Mouse (Mus musculus) ovary, postnatal 36 days (tissue): ENCODE results near the gene Scfd2.
A peak's percentile ranks its signal among the peaks of the same experiment; 100 is the strongest.

ENCODE experiments used
- DNase-seq: peaks from one replicate; pipeline ENCODE4 v3.0.0; 2022; ENCODE audit warnings: low spot score, mixed read lengths

Scfd2 gene

DNA sequence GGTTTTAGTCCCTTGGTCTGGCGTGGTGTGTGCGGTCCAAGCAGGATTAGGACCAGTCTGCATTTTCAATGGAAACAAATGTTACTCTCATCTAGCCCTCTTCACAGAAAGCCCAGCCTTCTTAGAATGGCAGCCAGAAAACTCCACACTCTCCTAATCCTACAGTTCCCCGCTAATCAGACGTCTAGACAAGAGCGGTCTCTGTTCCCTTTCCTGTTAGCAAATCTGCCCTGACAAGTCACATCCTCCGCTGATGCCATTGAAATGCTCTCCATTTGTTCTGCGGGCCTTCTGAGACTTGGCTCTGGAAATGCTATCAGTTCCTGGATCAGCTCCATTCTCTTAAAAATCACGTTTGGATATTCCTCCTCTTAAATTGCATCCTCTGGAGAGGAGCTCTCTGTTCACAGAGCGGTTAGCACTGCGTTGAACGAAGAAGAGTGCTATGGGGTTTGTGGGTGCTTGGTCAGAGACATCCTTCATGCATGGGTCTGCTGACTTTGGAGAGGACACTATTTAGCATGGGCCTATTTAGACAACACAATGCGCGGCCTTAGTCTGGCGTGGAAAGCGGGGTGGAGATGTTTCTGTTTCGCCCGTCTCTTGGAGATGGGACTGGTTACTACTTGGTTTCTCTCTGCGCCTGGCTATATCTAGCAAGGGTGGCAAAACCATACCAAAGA lies 358.3 kb downstream of the Scfd2 start:
- no peak for DNase-seq

GRCm38 (mm10) chr5:74172208-74172607 lies 359.4 kb downstream of the Scfd2 start:
- no peak for DNase-seq

DNA sequence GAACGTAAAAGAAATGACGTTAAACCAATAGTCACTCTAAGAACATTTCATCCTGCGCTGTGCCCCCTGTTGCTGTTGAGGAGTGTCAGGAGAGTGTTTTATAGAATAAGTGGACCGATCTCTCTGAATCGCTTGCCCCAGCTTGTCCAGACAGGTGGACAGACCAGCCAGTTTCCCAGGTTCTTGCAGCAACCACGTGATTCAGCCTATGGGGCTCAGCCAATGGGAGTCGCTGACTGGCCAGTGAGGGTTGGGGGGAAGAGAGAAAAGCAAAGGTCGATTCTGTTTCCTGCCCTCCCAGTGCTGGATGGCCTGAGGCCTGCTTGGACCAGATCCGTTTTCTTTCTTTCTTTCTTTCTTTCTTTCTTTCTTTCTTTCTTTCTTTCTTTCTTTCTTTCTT lies 359.8 kb downstream of the Scfd2 start:
- no peak for DNase-seq

GRCm38 (mm10) chr5:74168085-74168484 lies 363.5 kb downstream of the Scfd2 start:
- no peak for DNase-seq

GRCm38 (mm10) chr5:74166642-74167041 lies 364.9 kb downstream of the Scfd2 start:
- no peak for DNase-seq

GRCm38 (mm10) chr5:74164547-74164946 lies 367.0 kb downstream of the Scfd2 start:
- no peak for DNase-seq

- DNase-seq = no peak
Observed at GRCm38 (mm10) chr5:74163141-74163540, 368.4 kb downstream of the Scfd2 start.

DNA sequence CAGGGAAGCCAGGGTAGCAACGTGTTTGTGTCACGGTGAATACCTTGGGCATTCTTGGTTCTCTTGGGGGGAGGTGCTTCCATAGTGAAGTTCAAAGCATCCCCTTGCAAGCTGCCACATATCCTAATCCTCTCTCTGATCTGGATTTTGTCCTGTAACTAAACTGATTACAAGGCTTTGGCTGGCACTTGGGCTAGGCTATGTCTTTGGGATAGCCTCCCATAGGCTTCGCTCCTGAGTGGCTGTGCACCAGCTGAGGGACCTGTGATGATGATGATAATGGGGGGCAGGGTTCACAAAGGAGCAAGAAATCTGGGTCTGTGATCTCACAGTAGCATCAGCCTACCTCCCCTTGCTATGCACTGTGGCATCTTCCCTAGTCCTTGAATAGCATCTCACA lies 369.5 kb downstream of the Scfd2 start:
- DNase-seq = no peak

DNA sequence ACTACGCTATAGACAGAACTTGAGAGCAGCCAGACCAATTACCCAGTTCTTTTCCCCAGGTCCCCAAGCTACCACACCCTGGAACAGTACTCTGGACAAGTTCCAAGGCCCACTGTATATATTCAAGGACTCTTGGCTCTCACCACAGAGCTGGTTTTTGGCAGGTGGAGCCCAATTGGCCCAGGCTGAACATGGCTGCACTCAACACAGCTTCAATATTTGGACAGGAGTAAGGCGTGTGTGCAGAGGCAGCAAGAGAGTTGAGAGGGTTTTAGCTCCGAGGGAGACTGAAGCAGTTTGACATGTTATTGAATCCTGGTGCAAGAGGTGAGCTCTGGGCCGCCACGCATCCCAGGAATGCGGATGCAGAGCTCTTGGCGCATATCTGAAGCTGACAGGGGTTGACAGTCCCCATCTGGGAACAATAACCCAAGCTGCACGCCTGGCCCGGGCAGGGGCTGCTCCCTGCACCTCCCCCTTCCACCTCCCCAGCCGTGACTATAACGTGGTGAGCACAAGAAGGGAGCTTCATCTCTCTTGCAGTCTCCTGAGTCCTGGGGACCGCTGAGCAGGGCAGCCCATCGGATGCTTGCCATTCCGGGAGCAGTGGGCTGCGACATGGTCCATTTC lies 370.1 kb downstream of the Scfd2 start:
- peak; percentile 17 for DNase-seq

DNA sequence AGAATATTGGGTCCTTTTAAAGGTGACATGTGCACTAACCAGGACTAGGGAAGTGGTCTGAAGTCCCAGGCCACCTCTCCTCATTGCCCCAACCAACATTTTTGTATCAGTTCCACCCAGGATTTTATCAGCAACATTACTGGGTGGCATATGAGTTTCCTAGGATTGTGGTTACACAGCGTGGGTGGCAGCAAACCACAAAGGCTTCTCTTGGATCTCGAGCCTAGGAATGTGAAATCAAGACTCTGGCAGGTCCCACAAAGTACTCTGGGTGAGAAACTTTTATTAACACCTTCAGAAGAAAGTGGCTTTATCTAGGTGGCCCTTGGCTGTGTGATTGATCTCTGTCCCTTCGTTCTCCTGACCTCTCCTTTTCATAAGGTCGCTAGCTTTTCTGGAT lies 371.2 kb downstream of the Scfd2 start:
- no peak for DNase-seq

DNA sequence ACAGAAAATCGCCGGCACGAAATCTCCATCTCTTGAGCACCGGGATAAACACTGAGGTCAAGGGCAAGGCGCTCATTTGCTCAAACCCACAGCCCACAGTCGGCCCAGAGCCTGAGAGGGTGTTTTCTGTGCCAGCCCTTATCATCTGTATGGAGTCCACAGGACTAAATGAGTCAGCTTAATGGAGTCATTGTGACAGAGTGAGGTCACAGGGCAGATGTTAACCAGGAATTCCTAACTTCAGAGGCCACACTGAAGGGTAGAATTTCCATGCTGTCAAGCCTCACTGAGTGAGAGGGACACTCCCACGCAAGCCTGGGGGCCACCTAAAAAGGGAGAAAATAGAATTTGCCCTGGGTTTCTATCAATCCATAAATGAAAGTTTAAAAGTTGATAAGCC lies 371.7 kb downstream of the Scfd2 start:
- no peak for DNase-seq

- DNase-seq = no peak
Observed at GRCm38 (mm10) chr5:74158929-74159632, 372.5 kb downstream of the Scfd2 start.

GRCm38 (mm10) chr5:74155860-74156351 lies 375.7 kb downstream of the Scfd2 start:
- DNase-seq = no peak
